Mouse (Mus musculus) MEL (cell line): ENCODE data around the gene Efna3. TPM values are rescaled to one million over a fixed set of nuclear protein-coding genes. Genes with fewer than 3 reads are reported as not detected.

Source experiments
- DNase-seq: peaks from one replicate; pipeline ENCODE4 v3.0.0; 2011; ENCODE audit warnings: low read depth, low spot score
- H3K27ac ChIP-seq: 2 replicates; pipeline ENCODE4 v1.5.1; 2012; ENCODE audit warnings: low read depth, mild to moderate bottlenecking, control low read depth, low read length, moderate library complexity; ENCODE audit not compliant: control insufficient read depth
- H3K27me3 ChIP-seq, 2 experiments: fragments of 150-350 bp in 1 of 2; sonication (generic) in 1 of 2; 2 replicates each; pipeline ENCODE4 v1.6.1; 2012; ENCODE audit warnings: low read length in 2 of 2, mild to moderate bottlenecking in 2 of 2, improper control_type of control experiment in 1 of 2, moderate library complexity in 1 of 2; ENCODE audit not compliant: insufficient read depth in 2 of 2, control insufficient read depth in 1 of 2
- H3K36me3 ChIP-seq, 2 experiments: 2 replicates each; pipeline ENCODE4 v1.6.1; 2012 to 2014; ENCODE audit warnings: low read length in 2 of 2, improper control_type of control experiment in 1 of 2, inconsistent platforms in 1 of 2, mild to moderate bottlenecking in 1 of 2; ENCODE audit not compliant: insufficient read depth in 2 of 2, control insufficient read depth in 1 of 2
- H3K4me1 ChIP-seq, 2 experiments: fragments of 150-350 bp in 1 of 2; sonication (generic) in 1 of 2; 2 replicates each; pipeline ENCODE4 v1.6.1; 2012; ENCODE audit warnings: low read length in 2 of 2, improper control_type of control experiment in 1 of 2, mild to moderate bottlenecking in 1 of 2; ENCODE audit not compliant: insufficient read depth in 2 of 2, control insufficient read depth in 1 of 2
- H3K4me3 ChIP-seq, 2 experiments: fragments of 150-350 bp in 1 of 2; sonication (generic) in 1 of 2; 2 replicates each; pipeline ENCODE4 v1.5.1; 2012; ENCODE audit warnings: low read depth in 2 of 2, low read length in 2 of 2, mild to moderate bottlenecking in 2 of 2, moderate library complexity in 2 of 2, control low read depth in 1 of 2, improper control_type of control experiment in 1 of 2; ENCODE audit not compliant: control insufficient read depth in 1 of 2, insufficient read depth in 1 of 2
- H3K79me2 ChIP-seq: 2 replicates; pipeline ENCODE4 v1.6.1; 2012; ENCODE audit warnings: mild to moderate bottlenecking, low read length, moderate library complexity; ENCODE audit not compliant: control insufficient read depth, poor library complexity, insufficient read depth
- H3K9ac ChIP-seq: 2 replicates; pipeline ENCODE4 v1.6.1; 2012; ENCODE audit warnings: low read depth, mild to moderate bottlenecking, control low read depth, low read length, moderate library complexity; ENCODE audit not compliant: control insufficient read depth, poor library complexity, severe bottlenecking
- H3K9me3 ChIP-seq: fragments of 150-350 bp; sonication (generic); replicated peaks from 2 replicates; pipeline ENCODE4 v1.6.1; 2012; ENCODE audit warnings: mild to moderate bottlenecking, low read length, improper control_type of control experiment, moderate library complexity; ENCODE audit not compliant: insufficient read depth
- CHD2 ChIP-seq: IDR thresholded peaks from 2 replicates; pipeline ENCODE4 v1.6.1; 2011; ENCODE audit warnings: low read length, improper control_type of control experiment
- E2F4 ChIP-seq: IDR thresholded peaks from 2 replicates; pipeline ENCODE4 v1.6.1; 2011; ENCODE audit warnings: low read depth, low read length, improper control_type of control experiment, borderline replicate concordance
- ETS1 ChIP-seq: IDR thresholded peaks from 2 replicates; pipeline ENCODE4 v1.6.1; 2012; ENCODE audit warnings: low read depth, mild to moderate bottlenecking, inconsistent platforms, low read length, improper control_type of control experiment, moderate library complexity
- GABPA ChIP-seq: IDR thresholded peaks from 2 replicates; pipeline ENCODE4 v1.6.1; 2012; ENCODE audit warnings: low read depth, mild to moderate bottlenecking, inconsistent platforms, low read length, improper control_type of control experiment, moderate library complexity
- HCFC1 ChIP-seq: IDR thresholded peaks from 2 replicates; pipeline ENCODE4 v1.6.1; 2012; ENCODE audit warnings: low read depth, mild to moderate bottlenecking, inconsistent platforms, low read length, improper control_type of control experiment, moderate library complexity
- JUND ChIP-seq: IDR thresholded peaks from 2 replicates; pipeline ENCODE4 v1.6.1; 2011; ENCODE audit warnings: low read depth, mild to moderate bottlenecking, improper control_type of control experiment, low read length
- KAT2A ChIP-seq: conservative IDR thresholded peaks from 2 replicates; pipeline ENCODE4 v1.6.1; 2012; ENCODE audit warnings: low read depth, low read length, improper control_type of control experiment, inconsistent platforms
- MAZ ChIP-seq: IDR thresholded peaks from 2 replicates; pipeline ENCODE4 v1.6.1; 2012; ENCODE audit warnings: low read depth, mild to moderate bottlenecking, inconsistent platforms, low read length, improper control_type of control experiment
- MEF2A ChIP-seq: IDR thresholded peaks from 2 replicates; pipeline ENCODE4 v1.6.1; 2014; ENCODE audit warnings: low read depth, mild to moderate bottlenecking, inconsistent platforms, low read length, improper control_type of control experiment; ENCODE audit not compliant: poor library complexity, insufficient replicate concordance, severe bottlenecking; ENCODE audit errors: extremely low read depth
- MXI1 ChIP-seq: IDR thresholded peaks from 2 replicates; pipeline ENCODE4 v1.6.1; 2011; ENCODE audit warnings: mild to moderate bottlenecking, low read depth, low read length, improper control_type of control experiment
- NELFE ChIP-seq: IDR thresholded peaks from 2 replicates; pipeline ENCODE4 v1.6.1; 2011; ENCODE audit warnings: low read depth, low read length, improper control_type of control experiment
- NRF1 ChIP-seq: IDR thresholded peaks from 2 replicates; pipeline ENCODE4 v1.6.1; 2014; ENCODE audit warnings: low read depth, mild to moderate bottlenecking, inconsistent platforms, low read length, improper control_type of control experiment, moderate library complexity; ENCODE audit not compliant: poor library complexity, insufficient read depth, severe bottlenecking
- RCOR1 ChIP-seq: IDR thresholded peaks from 2 replicates; pipeline ENCODE4 v1.6.1; 2012; ENCODE audit warnings: low read depth, mild to moderate bottlenecking, inconsistent platforms, low read length, improper control_type of control experiment
- SIN3A ChIP-seq: IDR thresholded peaks from 2 replicates; pipeline ENCODE4 v1.6.1; 2012; ENCODE audit warnings: low read length, improper control_type of control experiment, inconsistent platforms
- SMC3 ChIP-seq: IDR thresholded peaks from 2 replicates; pipeline ENCODE4 v1.6.1; 2011; ENCODE audit warnings: low read depth, low read length, improper control_type of control experiment
- TBP ChIP-seq: IDR thresholded peaks from 2 replicates; pipeline ENCODE4 v1.8.0; 2011; ENCODE audit warnings: low read depth, low read length, improper control_type of control experiment
- TCF12 ChIP-seq: IDR thresholded peaks from 2 replicates; pipeline ENCODE4 v1.6.1; 2014; ENCODE audit warnings: low read depth, mild to moderate bottlenecking, inconsistent platforms, low read length, improper control_type of control experiment, moderate library complexity
- UBTF ChIP-seq: IDR thresholded peaks from 2 replicates; pipeline ENCODE4 v1.6.1; 2012; ENCODE audit warnings: low read depth, mild to moderate bottlenecking, inconsistent platforms, low read length, improper control_type of control experiment, moderate library complexity, borderline replicate concordance; ENCODE audit not compliant: insufficient read depth
- USF2 ChIP-seq, 2 experiments: IDR thresholded peaks; 2 replicates each; pipeline ENCODE4 v1.6.1; 2011 to 2012; ENCODE audit warnings: improper control_type of control experiment in 2 of 2, low read length in 2 of 2, borderline replicate concordance in 1 of 2, inconsistent platforms in 1 of 2, low read depth in 1 of 2, mild to moderate bottlenecking in 1 of 2; ENCODE audit not compliant: insufficient read depth in 1 of 2
- ZC3H11A ChIP-seq: IDR thresholded peaks from 2 replicates; pipeline ENCODE4 v1.6.1; 2012; ENCODE audit warnings: low read depth, mild to moderate bottlenecking, inconsistent platforms, low read length, improper control_type of control experiment
- ZKSCAN1 ChIP-seq: IDR thresholded peaks from 2 replicates; pipeline ENCODE4 v1.6.1; 2012; ENCODE audit warnings: low read depth, mild to moderate bottlenecking, inconsistent platforms, low read length, improper control_type of control experiment, moderate library complexity
- ZMIZ1 ChIP-seq: IDR thresholded peaks from 2 replicates; pipeline ENCODE4 v1.6.1; 2012; ENCODE audit warnings: low read depth, mild to moderate bottlenecking, inconsistent platforms, low read length, improper control_type of control experiment, moderate library complexity
- ZNF384 ChIP-seq: IDR thresholded peaks from 2 replicates; pipeline ENCODE4 v1.6.1; 2012; ENCODE audit warnings: low read depth, mild to moderate bottlenecking, inconsistent platforms, low read length, improper control_type of control experiment
- polyA plus RNA-seq, 2 experiments: library from polyadenylated mRNA; stranded (reverse) in 1 of 2; unstranded in 1 of 2; fragments of >175 nt in 1 of 2; fragments of >200 nt in 1 of 2; gene quantifications; 2 replicates each; pipeline versions ENCODE4 v1.2.1 to v1.2.4; 2012; ENCODE audit warnings: low replicate concordance in 2 of 2, low read depth in 1 of 2; ENCODE audit not compliant: insufficient read length in 2 of 2, insufficient read depth in 1 of 2, missing spikeins in 1 of 2
- total RNA-seq: library from RNA; depleted of rRNA; stranded (reverse); fragments of 300-350 nt; gene quantifications from 2 replicates; pipeline ENCODE4 v1.2.3, GENCODE M21; 2012

Efna3 gene
- total and polyA plus RNA-seq, 3 experiments = 0.54 to 1.2 TPM; not detected in 1

DNA sequence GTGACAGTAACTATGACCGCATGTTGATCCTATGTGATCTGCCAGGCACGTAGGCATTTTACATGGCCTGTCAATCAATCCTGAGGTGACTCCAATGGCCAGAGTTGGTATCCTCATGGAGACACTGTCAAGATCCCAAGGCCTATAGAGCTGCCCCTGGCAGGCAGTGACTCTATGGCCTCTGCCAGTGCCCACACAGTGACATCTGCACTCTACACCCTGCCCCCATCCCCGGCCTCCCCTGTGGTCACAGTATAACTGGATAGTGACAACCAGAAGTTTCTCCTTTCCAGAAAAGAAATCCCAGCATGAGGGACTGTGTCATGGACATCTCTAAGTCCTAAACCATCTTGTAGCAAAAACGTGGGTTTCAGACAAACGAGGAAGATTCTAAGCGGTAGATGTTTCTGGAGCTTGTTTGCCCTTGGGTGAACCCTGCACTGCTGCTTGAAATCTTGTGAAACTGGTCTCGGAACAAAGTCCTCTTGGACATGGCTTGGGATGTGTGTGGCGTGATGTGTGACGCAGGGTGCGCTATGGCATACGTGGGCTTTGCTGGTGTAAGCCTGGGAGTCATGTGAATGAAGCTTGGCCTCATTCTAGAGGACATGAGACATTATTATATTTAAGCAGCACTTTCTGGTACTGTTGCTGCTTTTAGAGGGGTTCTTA is 29.4 kb downstream of the Efna3 start:
- peaks cover 12 to 22% of the 10 kb centered on the region in 2 experiments for H3K4me1 ChIP-seq
- H3K9me3 ChIP-seq = no peaks in the 10 kb centered on the region
- no peak overlapping the region for H3K9ac ChIP-seq
- DNase-seq = no peak
- no peak overlapping the region for H3K27ac ChIP-seq
- no peaks in the 10 kb centered on the region for H3K79me2 ChIP-seq
- peaks cover 0 to 13% of the 10 kb centered on the region in 2 experiments; a peak in 2 of 4 replicates for H3K36me3 ChIP-seq
- no peak overlapping the region for H3K4me3 ChIP-seq
- no peak for TF ChIP-seq MEF2A
- no peak for TF ChIP-seq ZKSCAN1
- TF ChIP-seq ZMIZ1 = no peak
- no peak for TF ChIP-seq ETS1
- TF ChIP-seq JUND = no peak
- TF ChIP-seq ZC3H11A = no peak
- no peak for TF ChIP-seq KAT2A
- TF ChIP-seq NRF1 = no peak
- peaks cover 0 to 2% of the 10 kb centered on the region in 2 experiments; a peak in 1 of 4 replicates for H3K27me3 ChIP-seq

DNA sequence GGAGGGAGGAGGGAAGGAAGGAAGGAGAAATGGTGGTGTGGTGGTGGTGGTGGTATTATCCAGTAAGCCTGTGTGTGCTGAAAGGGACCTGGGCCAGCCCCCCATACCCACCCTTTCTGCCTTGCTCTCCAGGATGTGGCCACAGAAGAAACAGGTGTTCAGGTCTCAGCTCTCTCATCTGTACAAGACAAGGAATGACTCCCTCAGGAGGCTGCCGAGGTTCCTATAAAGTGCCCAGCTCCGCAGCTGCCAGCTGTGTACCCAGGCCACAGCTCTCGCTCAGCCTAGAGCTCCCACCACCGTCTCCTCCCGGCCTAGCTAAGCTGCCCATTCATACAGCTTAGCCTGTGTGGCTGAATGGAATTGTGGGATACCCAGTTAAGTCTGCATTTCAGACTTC is 30.5 kb downstream of the Efna3 start:
- TF ChIP-seq NELFE (no peak), E2F4 (no peak), KAT2A (no peak)
- H3K4me1 ChIP-seq = peaks cover 8 to 18% of the 10 kb centered on the region in 2 experiments
- H3K9ac ChIP-seq = peak overlapping the region; percentile 16
- no peak for DNase-seq
- H3K27ac ChIP-seq = no peak overlapping the region
- H3K27me3 ChIP-seq = peaks cover 0 to 2% of the 10 kb centered on the region in 2 experiments; a peak in 2 of 4 replicates
- H3K79me2 ChIP-seq = no peaks in the 10 kb centered on the region
- peaks cover 0 to 8% of the 10 kb centered on the region in 2 experiments; a peak in 2 of 4 replicates for H3K36me3 ChIP-seq
- peak overlapping the region; percentile 14 to 42; a peak in 2 of 4 replicates for H3K4me3 ChIP-seq
- no peaks in the 10 kb centered on the region for H3K9me3 ChIP-seq

GRCm38 (mm10) chr3:89291874-89292273 is 30.9 kb downstream of the Efna3 start:
- Histone ChIP-seq H3K27me3 (peaks cover 0 to 4% of the 10 kb centered on the region in 2 experiments; a peak in 3 of 4 replicates), H3K9ac (peak overlapping the region; percentile 16), H3K36me3 (peaks cover 0 to 8% of the 10 kb centered on the region in 2 experiments; a peak in 2 of 4 replicates), H3K27ac (no peak overlapping the region), H3K9me3 (no peaks in the 10 kb centered on the region), H3K4me1 (peaks cover 8 to 15% of the 10 kb centered on the region in 2 experiments), H3K4me3 (peak overlapping the region; percentile 14 to 42; a peak in 2 of 4 replicates), H3K79me2 (no peaks in the 10 kb centered on the region)
- DNase-seq = no peak
- TF ChIP-seq HCFC1 = no peak
- no peak for TF ChIP-seq E2F4
- no peak for TF ChIP-seq UBTF
- peak; percentile 44; the same call in 1 of the 2 replicates for TF ChIP-seq TCF12
- TF ChIP-seq GABPA = no peak
- TF ChIP-seq MAZ = peak; percentile 47; the same call in 1 of the 2 replicates
- no peak for TF ChIP-seq ZMIZ1
- 0 out of 2 replicates have a peak, but pooled peaks have one; percentile 25 for TF ChIP-seq SIN3A
- no peak for TF ChIP-seq CHD2
- TF ChIP-seq USF2 (IDR thresholded peaks at IDR 0.05; ENCODE audit: borderline replicate concordance in 1 of 2, insufficient read depth in 1 of 2, low read depth in 1 of 2, low read length in 2 of 2) = no peak
- TF ChIP-seq ZKSCAN1 = no peak
- no peak for TF ChIP-seq SMC3
- peak; percentile 28; the same call in 1 of the 2 replicates for TF ChIP-seq RCOR1
- peak; percentile 40 for TF ChIP-seq MXI1
- TF ChIP-seq TBP = no peak
- no peak for TF ChIP-seq ZNF384
- TF ChIP-seq NELFE = no peak
